Mouse (Mus musculus) heart, embryonic 11.5 days (tissue): ENCODE data around the gene Gjb3. TPM values are rescaled to one million over a fixed set of nuclear protein-coding genes. Genes with fewer than 3 reads are reported as not detected.

Experiments
- ATAC-seq: fragments of 200-750 bp; cut with Nextera tagmentation; replicated peaks from 2 replicates; pipeline ENCODE4 v1.8.0; 2017; ENCODE audit warnings: moderate library complexity; ENCODE audit not compliant: insufficient number of reproducible peaks, low FRiP score, low TSS enrichment
- H3K27ac ChIP-seq: fragments of 300-500 bp; sonication (generic); 2 replicates; pipeline ENCODE4 v1.5.1; 2014; ENCODE audit warnings: mild to moderate bottlenecking, low read depth, low read length
- H3K27me3 ChIP-seq: fragments of 300-500 bp; sonication (generic); 2 replicates; pipeline ENCODE4 v1.6.1; 2014; ENCODE audit warnings: mild to moderate bottlenecking, low read length, mixed read lengths; ENCODE audit not compliant: control insufficient read depth, insufficient read depth
- H3K36me3 ChIP-seq: fragments of 300-500 bp; sonication (generic); 2 replicates; pipeline ENCODE4 v1.6.1; 2014; ENCODE audit warnings: mild to moderate bottlenecking, low read length, moderate library complexity, mixed read lengths; ENCODE audit not compliant: control insufficient read depth, insufficient read depth
- H3K4me1 ChIP-seq: fragments of 300-500 bp; sonication (generic); 2 replicates; pipeline ENCODE4 v1.6.1; 2014; ENCODE audit warnings: low read length; ENCODE audit not compliant: control insufficient read depth, insufficient read depth
- H3K4me2 ChIP-seq: fragments of 300-500 bp; sonication (generic); 2 replicates; pipeline ENCODE4 v1.6.1; 2014; ENCODE audit warnings: mild to moderate bottlenecking, moderate library complexity
- H3K4me3 ChIP-seq: fragments of 300-500 bp; sonication (generic); 2 replicates; pipeline ENCODE4 v1.5.1; 2014; ENCODE audit warnings: low read depth, low read length
- H3K9ac ChIP-seq: fragments of 300-500 bp; sonication (generic); 2 replicates; pipeline ENCODE4 v1.6.1; 2014; ENCODE audit warnings: mild to moderate bottlenecking, low read depth, low read length, moderate library complexity
- H3K9me3 ChIP-seq: fragments of 300-500 bp; sonication (generic); replicated peaks from 2 replicates; pipeline ENCODE4 v1.6.1; 2016; ENCODE audit warnings: low read length; ENCODE audit not compliant: control insufficient read depth
- WGBS: fragments of 180-500 bp; shearing (Covaris S2); extraction: QIAGEN DNeasy Blood & Tissue Kit; methylation state at CpG from one replicate; pipeline ENCODE4 v1.1.7; 2014; ENCODE audit not compliant: insufficient replicate concordance; 5-methylcytosine and 5-hydroxymethylcytosine counted together
- polyA plus RNA-seq: library from polyadenylated mRNA; unstranded; fragments of >200 nt; fragmentation: Nextera tagmentation; extraction: Ambion mirVana; gene quantifications from 2 replicates; pipeline ENCODE4 v1.2.1, GENCODE M21; 2014

Gjb3 gene
- polyA plus RNA-seq, 1 experiment from 2014 or later = 0.16 TPM

DNA sequence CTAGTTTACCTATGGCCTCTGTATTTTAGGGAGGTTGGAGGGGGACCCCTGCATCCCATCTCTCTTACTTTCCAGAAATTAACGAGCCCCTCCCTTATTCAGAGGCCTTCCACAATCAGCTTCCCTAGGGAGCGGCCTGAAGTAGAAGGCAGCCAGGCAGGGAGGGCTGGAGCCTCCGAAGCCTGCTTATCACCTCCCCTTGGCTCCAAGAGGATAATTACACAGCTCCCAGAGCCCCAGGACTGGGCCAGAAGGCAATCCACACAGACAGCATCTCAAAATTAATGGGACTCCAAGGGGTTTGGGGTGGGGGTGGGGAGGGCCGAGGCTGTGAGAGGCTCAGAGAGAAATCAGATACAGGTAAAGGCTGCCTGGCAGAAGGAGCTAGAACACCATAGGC lies 35.2 kb upstream of the Gjb3 start:
- ATAC-seq = 0 out of 2 replicates have a peak, but pooled peaks have one; percentile 5
- no peaks in the 10 kb centered on the region; the same call in 1 of the 2 replicates for H3K27me3 ChIP-seq
- no peaks in the 10 kb centered on the region for H3K36me3 ChIP-seq
- H3K27ac ChIP-seq = no peak overlapping the region
- peaks cover 13% of the 10 kb centered on the region for H3K4me1 ChIP-seq
- no peak overlapping the region for H3K4me2 ChIP-seq
- WGBS = 15% methylated on average over 4 of the region's 4 CpGs
- no peaks in the 10 kb centered on the region for H3K9me3 ChIP-seq
- H3K9ac ChIP-seq = no peak overlapping the region
- H3K4me3 ChIP-seq = no peak overlapping the region

GRCm38 (mm10) chr4:127365433-127365832 lies 34.8 kb upstream of the Gjb3 start:
- 18% methylated on average over 5 of the region's 5 CpGs for WGBS
- no peaks in the 10 kb centered on the region for H3K9me3 ChIP-seq
- H3K4me3 ChIP-seq = no peak overlapping the region
- no peak overlapping the region for H3K27ac ChIP-seq
- 0 out of 2 replicates have a peak, but pooled peaks have one; percentile 20 for ATAC-seq
- H3K9ac ChIP-seq = no peak overlapping the region
- peak overlapping the region; percentile 14; the same call in 1 of the 2 replicates for H3K4me2 ChIP-seq
- peaks cover 13% of the 10 kb centered on the region for H3K4me1 ChIP-seq
- no peaks in the 10 kb centered on the region for H3K36me3 ChIP-seq
- H3K27me3 ChIP-seq = no peaks in the 10 kb centered on the region; the same call in 1 of the 2 replicates

DNA sequence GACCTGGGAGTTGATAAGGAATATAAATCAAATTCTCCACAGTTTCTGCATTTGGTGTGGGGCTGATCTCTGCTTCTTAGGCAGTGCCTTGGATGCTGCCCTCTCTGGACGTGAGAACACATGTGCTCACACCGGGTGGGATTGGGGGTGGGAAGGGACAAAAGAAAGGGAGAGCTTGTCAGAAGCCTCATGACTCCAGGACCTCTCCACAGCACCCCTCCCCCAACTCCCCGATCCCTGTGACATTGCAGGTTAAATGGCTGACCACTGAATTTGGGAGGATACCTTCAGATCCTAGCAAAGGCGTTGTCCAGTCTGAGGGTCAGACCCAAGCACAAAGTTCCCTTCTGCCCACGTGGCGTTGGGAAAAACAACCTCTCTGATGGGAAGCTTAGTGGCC lies 33.8 kb upstream of the Gjb3 start:
- no peak for ATAC-seq
- Histone ChIP-seq H3K4me1 (peaks cover 13% of the 10 kb centered on the region), H3K9me3 (no peaks in the 10 kb centered on the region), H3K4me2 (no peak overlapping the region), H3K27me3 (peaks cover 6% of the 10 kb centered on the region; the same call in 1 of the 2 replicates), H3K27ac (no peak overlapping the region), H3K36me3 (no peaks in the 10 kb centered on the region), H3K4me3 (no peak overlapping the region), H3K9ac (no peak overlapping the region)
- WGBS = 57% methylated on average over 6 of the region's 6 CpGs

DNA sequence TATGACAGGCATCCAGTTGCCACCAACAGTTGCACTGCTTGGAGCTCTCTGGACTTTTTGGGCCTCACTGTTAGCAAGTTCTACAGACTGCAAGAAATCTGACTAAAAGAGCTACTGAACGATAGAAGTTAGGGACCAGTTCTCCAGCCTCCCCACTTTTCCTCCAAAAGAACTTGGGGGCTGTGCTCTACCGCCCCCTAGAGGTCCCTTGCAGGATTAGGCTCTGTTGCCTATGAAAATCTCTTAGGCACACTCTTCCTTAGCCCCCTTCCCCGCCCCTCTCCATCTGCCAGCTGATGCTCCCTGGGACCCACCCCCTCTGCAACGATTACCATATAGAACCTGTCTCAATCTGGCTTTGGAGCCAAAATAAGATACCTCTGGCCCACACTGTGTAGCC lies 32.7 kb upstream of the Gjb3 start:
- Histone ChIP-seq H3K9me3 (no peaks in the 10 kb centered on the region), H3K27ac (no peak overlapping the region), H3K27me3 (peaks cover 10% of the 10 kb centered on the region; the same call in 1 of the 2 replicates), H3K9ac (no peak overlapping the region), H3K4me1 (peaks cover 13% of the 10 kb centered on the region), H3K4me3 (no peak overlapping the region), H3K36me3 (no peaks in the 10 kb centered on the region), H3K4me2 (no peak overlapping the region)
- 63% methylated on average over 4 of the region's 4 CpGs for WGBS
- ATAC-seq = no peak

DNA sequence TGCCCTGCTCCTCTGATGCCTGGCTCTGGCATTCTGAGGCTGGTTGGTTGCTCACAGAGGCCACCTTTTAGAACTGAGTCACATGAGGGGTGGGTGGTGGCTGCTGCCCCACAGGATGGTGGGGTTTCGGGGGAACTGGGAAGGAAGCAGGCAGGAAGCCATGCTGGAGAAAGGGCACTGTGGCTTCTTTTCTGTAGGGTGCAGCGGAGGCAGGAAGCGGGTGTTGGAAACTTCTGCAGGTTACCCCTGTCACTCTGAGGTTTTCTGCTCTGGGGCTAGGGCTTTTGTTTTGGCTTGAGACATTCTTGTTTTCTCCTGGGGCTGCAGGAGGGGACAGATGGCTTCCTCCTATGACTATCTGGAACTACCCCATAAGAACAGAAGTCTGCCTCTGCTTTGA lies 31.9 kb upstream of the Gjb3 start:
- no peak for ATAC-seq
- Histone ChIP-seq H3K4me3 (no peak overlapping the region), H3K4me1 (peaks cover 16% of the 10 kb centered on the region), H3K27me3 (peaks cover 10% of the 10 kb centered on the region; the same call in 1 of the 2 replicates), H3K4me2 (no peak overlapping the region), H3K36me3 (no peaks in the 10 kb centered on the region), H3K9ac (no peak overlapping the region), H3K27ac (no peak overlapping the region), H3K9me3 (no peaks in the 10 kb centered on the region)
- WGBS = 65% methylated on average over 3 of the region's 3 CpGs

DNA sequence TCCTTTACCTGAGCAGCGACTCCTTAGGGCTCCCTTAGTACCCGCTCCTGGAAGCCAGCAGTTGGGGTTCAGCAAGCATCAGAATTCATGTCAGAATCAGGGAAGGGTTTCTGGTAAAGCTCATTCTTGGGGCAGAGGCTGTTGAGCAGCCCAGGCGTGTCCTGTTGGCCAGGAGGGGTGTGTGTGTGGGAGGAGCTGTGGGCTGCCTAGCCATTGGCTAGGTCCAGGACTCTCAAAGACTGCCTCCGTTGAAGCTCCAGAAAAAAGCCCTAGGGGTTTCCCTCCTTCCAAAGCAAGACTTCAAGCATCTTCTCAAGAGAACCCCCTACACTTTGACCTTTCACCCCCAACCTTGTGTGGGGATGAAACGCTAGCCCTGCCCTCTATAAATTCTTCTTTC lies 27.4 kb upstream of the Gjb3 start, which contains the start of gene Gjb5:
Gene Gjb5, minus strand, starts transcription at position 164 of the 400 bp plus-strand sequence.
- Histone ChIP-seq H3K27me3 (peaks cover 12% of the 10 kb centered on the region), H3K9ac (no peak within 1 kb of the TSS), H3K4me2 (peak within 1 kb of the TSS; percentile 8; the same call in 1 of the 2 replicates), H3K4me3 (no peak within 1 kb of the TSS), H3K27ac (no peak within 1 kb of the TSS), H3K4me1 (peaks cover 13% of the 10 kb centered on the region), H3K36me3 (no peaks in the 10 kb centered on the region), H3K9me3 (no peaks in the 10 kb centered on the region)
- 29% methylated on average over 5 of the region's 5 CpGs for WGBS
- no peak for ATAC-seq

GRCm38 (mm10) chr4:127354506-127355485 lies 24.2 kb upstream of the Gjb3 start:
- no peak for ATAC-seq
- Histone ChIP-seq H3K27me3 (peaks cover 9% of the 10 kb centered on the region), H3K36me3 (no peaks in the 10 kb centered on the region), H3K9me3 (no peaks in the 10 kb centered on the region), H3K4me3 (no peak overlapping the region), H3K9ac (no peak overlapping the region), H3K27ac (no peak overlapping the region), H3K4me1 (peaks cover 13% of the 10 kb centered on the region), H3K4me2 (no peak overlapping the region)
- WGBS = 50% methylated on average over 15 of the region's 15 CpGs

- Histone ChIP-seq H3K4me2 (no peak within 1 kb of the TSS), H3K4me1 (peaks cover 13% of the 10 kb centered on the region), H3K36me3 (no peaks in the 10 kb centered on the region), H3K9ac (no peak within 1 kb of the TSS), H3K9me3 (no peaks in the 10 kb centered on the region), H3K4me3 (no peak within 1 kb of the TSS), H3K27me3 (peaks cover 2% of the 10 kb centered on the region; the same call in 1 of the 2 replicates), H3K27ac (no peak within 1 kb of the TSS)
- 60% methylated on average over 8 of the region's 8 CpGs for WGBS
- ATAC-seq = no peak
Observed at GRCm38 (mm10) chr4:127353951-127354438, 23.4 kb upstream of the Gjb3 start, which contains the start of gene Gjb4. Gene Gjb4, minus strand, starts transcription at chr4:127354081.
